Mouse (Mus musculus) layer of hippocampus, postnatal 36 days (tissue): Measurements from ENCODE around the gene Ankrd22. TPM values are rescaled to one million over a fixed set of nuclear protein-coding genes. Genes with fewer than 3 reads are reported as not detected.

Source experiments
- DNase-seq, 2 experiments: peaks; one replicate each; pipeline ENCODE4 v3.0.0; 2022
- total RNA-seq, 2 experiments: library from RNA; stranded (reverse); gene quantifications; 2 replicates each; pipeline ENCODE4 v1.2.3; 2021

Gene Ankrd22
- total RNA-seq, 2 experiments from 2014 or later, result not detected

DNA sequence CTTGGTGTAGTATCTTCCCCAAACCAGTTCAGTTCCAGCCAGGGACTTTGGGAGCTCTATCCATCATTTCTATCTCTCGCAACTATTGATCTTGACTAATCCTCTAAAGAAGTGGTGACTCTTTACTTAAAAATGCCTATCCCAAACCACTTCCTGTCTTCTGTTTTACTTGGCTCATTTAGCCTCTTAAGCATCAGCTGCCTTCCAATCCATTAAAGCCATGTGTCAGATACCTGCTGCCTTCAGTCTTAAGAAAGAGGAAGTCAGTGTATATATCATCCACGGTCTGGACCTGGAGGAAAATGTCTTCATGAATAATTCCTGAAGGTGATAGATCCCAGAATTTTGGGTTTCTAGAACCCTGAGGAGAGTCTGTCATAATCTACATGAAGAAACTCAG, 14.5 kb upstream of the Ankrd22 start:
- no peak for DNase-seq

DNA sequence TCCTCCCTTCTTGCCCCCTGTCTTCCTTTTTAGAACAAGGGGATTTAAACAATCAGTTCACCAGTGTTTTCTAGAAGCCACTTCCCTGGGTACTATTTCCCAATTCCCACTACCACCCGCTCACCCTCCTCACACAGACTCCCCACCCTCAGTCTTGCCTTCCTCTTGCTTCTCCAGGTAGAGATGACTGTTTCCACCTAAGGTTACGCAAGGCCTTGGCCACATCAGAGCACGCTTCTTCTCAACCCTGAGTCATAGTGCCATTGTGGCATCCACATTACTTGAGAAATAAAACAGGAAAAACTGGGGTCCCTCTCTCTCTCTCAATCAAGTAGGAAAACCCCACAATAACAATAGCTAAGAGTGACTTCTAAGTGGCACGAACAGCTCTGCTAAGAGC, 13.3 kb upstream of the Ankrd22 start:
- no peak for DNase-seq

DNA sequence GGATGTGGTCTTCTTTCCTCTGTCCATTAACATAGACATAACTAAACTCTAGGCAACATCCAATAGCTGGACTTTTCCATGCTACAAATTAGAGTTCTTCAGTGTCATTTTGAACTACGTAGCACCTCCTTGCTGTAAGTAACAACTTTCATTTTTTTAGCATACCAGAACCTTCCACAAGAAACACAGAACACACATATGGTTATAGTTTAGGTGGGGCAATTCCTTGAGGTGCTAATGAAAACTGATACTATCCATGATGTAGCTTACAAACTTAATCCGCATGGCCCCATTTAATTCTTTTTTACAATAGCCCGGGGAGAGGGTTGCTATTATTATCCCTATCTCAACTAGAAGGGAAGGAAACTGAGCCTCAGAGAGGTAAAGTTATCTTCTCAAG, 8.2 kb upstream of the Ankrd22 start:
- no peak for DNase-seq

DNA sequence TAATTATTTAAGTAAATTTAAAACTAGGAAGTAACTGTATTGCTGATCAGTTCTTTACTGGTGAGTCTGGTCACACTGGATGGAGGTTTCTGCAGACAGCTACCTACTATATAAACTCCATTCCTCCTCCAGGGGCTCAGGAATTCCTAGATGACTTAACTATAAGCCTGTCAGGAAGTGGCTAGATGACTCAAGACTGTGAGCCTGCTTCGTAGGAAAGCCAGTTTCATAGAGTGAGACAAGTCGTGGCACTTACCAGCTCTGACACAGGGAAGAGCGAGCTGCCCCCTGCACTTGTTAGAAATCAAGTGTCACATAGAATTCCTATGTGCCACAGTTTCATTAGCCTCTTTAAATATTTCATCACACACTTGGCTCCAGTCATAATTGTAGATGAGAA, 5.3 kb upstream of the Ankrd22 start:
- DNase-seq, result no peak

DNA sequence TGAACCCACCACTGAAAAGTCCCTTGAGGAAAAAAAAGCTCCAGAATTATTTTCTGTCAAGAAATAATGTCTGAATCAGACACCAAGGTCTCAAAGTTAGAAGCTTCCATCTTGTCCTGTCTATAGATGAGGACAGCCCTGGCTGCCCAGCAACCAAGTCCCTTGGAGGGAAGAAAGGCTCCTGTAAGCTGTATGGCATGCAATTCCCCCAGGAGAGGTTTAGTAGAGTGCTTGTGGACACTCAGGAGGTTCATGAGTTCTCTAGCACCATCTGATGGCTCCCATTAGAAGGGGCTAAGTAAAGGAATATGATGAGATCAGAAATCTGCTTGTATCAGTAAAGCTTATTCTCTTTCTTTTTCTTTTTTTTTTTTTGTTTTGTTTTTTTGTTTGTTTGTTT, 3.3 kb upstream of the Ankrd22 start:
- no peak for DNase-seq

DNA sequence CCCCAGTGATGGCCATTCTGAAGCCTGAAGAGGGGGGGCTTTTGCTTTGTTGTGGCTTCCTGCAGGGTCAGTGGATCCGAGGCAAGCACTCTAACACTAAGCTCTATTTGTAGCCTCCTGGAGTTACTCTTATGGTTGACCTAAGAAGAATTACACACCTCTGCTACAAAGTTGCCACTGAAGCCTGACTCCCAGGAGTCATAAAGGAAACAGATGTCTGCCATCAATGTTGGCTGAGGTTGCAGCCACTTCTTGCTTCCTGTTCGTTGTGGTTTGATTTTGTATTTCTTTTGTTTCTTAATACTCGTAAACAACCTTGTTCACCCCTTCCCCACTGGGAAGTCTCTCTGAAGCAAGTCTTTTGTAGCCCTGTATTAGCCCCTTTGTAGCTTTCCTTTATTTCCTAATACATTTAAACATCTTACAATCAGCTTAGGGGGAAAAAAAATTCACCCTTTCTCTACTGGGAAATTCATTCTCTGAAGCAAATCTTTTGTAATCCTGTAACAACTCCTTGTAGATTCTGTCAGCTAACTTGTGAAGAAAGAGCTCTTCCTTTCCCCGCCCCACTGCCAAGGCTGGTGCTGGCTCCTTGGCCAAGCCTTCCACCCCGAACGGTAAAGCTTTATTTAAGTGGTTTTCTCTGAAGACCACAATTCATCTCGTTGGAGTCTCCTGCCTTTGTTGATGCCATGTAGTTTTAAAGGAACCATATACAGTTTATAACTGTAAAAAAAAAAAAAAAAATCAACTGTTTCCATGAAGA, 2.2 kb upstream of the Ankrd22 start:
- DNase-seq, result no peak

DNA sequence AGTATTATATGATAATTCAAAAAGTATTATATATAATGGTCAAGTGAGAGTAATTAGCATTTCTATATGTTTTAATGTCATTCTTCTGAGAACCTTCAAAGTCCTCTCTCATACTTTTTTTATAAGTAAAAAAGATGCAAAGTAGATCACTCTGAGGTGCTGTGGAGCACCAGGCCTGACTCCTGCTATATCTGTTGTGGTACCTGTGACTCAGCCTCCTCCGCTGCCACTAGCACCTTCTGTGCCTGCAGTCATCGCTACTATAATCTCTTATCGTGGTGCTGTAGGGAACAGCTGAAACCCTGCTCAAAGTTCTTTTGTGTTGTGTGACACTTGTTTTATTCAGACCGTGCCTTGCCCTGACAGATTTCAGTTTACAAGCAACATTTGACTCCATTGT, 533 bp upstream of the Ankrd22 start:
- no peak for DNase-seq

DNA sequence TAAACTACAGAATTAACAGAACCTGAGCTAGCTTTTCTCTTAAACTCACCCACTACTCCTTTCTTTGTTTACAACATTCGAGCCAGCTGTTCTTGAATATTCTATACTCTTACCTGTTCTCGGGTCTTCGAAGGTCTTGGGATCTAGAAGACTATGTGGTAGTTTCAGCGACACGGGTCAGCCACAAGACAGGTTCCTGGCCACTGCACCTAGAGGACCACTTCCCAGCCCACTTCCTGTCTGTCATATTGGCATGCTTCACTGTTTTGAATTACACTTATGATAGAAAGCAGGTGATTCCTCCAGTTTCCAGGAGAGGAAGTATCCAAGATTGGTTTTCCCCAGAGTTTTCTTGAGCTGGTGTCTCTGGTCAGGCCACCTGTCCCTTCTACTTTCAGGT, 3.2 kb downstream of the Ankrd22 start:
- DNase-seq, result no peak

DNA sequence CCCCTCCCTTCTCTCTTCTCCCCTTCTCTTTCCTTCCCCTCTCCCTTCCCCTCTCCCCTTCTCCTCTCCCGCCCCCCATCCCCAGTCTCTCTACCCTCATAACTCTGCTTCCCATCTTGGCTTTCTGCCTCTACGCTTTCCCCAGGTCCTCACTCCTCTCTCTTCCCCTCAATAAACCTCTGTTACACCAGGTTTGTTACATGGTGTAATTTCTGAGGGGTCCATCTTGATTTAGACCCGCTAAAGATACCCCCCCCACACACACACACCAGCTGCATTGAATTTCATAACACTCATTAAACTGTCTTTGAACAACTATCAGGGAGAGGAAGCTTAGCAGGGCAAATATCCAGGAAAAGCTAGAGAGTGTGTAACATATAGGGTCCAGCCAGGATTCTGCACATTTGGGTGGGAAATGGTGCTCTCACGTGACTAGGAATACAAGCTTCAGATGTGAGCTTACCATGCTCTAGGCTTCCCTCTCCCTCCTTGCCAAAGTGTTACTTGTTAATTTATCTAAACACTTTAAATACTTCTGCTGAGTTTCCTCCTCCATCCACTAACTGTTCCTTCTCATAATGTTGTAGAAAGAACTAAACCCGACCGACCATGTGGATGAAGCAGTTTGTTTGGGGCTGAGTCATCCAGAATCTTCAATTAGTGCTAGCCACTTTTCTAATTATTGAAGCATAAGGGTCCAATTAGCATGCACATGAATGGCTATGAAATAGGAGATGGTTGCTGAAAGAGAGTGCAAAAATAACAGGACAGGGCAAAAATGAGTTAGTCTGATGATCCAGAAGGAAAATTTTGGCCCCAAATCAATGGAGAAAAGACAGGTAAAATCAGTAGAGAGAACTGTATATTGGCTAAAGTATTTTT, 12.3 kb downstream of the Ankrd22 start:
- no peak for DNase-seq

DNA sequence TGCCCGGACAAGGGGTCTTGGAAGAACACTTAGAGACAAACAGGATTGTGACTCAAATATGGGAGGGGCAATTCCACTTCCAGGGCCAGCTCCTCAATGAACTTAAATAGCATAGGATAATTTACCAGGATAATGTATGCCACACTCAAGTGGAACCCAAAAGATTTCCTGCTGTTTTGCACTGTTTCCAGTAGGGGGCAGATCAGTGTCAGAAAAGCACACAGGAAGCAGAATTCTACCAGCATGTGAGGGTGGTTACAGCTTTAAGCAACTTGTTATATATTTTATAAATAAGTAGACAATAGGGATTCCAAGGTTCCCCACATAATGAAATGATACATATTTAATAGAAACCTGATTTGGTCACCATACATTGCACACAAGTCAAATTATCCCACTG, 13.9 kb downstream of the Ankrd22 start:
- DNase-seq, result peak in 1 of 2 experiments; percentile 3

DNA sequence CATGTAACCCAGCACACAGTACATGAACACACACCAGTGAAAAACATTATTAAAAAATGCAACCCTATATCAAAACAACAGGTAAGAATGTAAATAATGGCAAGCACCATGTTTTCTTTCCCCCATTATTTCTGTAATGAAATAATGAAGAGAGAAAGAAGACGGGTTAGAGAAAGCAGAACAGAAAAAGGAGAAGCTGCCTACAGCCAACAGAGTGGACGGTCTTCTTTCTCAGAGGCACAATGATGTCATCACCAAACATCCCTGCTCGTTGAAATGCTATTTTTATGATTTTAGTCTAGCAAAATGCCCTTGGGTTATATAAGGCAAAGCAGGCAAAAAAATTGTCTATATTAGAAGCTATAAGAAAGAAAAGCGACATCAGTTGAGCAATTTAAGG, 17.4 kb downstream of the Ankrd22 start:
- DNase-seq, result no peak

DNA sequence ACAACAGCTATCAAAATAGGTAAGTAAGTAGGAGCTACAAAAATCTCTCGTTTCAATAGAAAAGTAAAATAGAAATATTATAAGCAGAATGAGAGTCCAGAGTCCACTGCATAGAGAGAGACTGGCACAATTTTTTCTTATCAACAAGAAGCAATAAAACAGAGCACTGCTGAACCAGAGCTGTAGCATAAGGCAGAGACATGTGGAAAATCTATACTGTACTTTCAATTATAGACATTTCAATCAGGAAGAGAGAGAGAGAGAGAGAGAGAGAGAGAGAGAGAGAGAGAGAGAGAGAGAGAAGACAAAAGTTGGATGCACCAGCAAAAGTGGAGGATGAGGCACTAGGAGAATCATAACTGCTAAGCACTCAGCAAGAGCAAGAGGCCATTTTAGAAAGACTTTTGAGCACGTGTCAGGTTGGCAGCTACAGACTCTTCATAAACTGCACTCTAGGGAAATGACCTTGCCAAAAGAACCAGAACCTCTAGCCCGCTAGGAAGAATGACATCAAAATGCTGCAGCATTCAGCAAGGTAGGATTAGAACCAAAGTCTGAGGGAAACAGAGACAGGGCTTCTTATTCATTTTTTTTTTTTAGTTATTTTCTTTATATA, 26.3 kb downstream of the Ankrd22 start:
- DNase-seq, result no peak

DNA sequence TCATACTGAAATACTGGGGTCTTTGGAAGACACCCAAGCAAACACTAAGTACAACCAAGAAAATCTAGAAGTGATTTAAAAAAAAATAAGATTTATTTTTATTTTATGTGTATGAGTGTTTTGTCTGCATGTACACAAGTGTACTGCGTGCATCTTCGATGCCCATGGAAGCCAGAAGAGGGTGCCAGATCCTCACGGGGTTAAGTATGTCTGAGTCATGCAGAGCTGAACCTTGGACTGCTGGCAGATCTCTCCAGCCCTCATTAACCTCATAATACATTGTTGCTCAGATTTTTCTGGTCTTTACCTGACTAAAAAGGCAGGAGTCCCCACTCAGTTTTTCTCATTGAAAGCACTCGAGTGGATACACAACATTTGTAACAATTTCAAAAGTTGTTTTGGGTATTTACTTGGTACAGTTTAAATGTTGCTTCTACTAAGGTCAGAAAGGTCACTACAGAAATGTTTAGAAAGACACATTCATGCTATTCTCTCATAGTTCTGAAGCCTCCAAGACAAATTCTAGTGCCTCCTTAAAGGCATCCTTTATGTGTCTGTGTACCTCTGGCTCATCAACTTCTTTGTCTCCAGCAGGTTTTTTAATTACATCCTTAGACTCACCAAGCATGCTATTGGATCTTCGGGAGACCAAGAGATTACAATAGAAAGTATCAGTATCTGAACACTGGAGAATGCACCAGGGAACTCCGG, 27.0 kb downstream of the Ankrd22 start:
- no peak for DNase-seq

DNA sequence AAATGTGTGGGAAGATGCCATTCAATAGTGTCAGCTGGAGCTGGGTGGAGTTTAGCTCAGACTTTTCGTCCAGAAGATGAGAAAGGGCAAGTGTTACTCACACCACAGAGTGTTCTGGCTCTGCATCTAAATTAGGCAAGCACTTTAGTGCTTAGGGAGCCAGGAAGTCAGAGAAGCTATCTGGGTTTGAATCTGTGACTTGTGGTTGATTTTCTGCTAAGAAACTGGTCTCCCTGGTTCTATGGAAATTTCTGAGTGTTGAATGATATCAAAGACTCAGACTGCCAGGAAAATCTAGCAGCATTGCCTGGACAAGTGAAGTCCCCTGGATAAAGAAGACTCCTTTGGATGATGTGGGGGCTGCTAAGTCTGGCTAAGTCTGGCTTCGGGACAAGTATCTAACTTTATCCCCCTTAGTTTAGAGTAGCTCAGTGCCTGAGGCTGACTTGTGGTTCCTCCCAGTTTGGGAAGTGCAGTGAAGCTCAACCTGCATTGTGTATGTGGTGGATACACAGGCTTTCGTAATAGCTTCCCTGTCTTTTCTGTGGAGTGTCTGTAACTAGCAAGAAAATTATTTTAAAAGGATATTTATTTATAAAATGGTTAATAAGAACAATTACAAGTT, 45.6 kb downstream of the Ankrd22 start:
- DNase-seq, result no peak

DNA sequence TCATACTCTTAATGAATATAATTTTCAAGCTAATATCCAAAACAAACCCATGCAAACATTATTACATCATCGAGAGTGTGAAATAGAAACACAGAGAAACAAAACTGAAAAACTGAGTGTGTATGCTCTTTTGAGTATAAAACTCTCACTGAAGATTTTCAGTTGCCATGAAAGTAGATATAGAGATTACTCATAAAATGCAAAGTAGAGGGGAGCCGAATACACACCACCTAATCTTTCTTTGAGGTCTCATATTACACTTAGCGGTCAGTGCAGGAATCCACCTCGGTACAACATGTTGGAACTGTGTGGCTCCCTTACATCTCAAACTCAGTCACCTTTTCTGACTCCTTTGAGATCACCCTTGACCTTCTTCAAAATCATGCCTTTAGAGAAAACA, 46.2 kb downstream of the Ankrd22 start:
- no peak for DNase-seq

DNA sequence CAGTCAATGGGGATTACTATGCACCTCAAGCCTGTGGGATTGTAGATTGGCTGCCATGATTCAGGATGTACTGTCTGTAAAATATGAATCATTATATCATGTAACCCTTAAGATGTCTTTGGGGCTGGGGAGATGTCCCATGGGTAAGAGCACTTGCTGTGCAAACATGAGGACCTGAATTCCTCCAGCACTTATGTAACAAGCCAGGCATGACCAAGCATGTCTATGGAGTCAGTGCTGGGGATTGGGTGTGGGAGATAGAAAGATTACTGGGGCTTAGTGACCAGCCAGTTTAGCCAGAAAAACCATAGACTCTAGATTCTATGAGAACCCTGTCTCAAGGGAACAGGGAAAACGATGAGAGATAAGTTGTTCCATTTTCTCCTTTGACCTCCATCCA, 46.8 kb downstream of the Ankrd22 start:
- DNase-seq, result no peak

DNA sequence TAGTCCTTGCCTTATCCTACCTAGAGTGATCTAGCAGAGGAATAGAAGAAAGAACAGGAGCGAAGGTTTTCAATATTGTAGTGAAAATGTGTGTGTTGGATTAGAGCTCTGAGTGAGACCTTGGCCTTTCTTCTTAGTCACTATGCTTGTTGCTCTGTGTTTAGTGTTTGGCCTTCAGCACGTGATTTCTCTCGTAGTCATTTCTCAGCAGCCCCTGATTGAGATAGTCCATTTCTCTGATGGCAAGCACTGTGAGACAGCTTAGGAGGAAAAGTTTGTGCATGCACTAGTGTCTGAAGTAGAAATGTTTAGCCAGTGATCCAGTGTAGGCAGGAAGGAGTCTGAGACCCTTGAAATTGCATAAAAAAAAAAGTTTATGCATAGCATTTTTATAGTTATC, 61.0 kb downstream of the Ankrd22 start:
- DNase-seq, result no peak

DNA sequence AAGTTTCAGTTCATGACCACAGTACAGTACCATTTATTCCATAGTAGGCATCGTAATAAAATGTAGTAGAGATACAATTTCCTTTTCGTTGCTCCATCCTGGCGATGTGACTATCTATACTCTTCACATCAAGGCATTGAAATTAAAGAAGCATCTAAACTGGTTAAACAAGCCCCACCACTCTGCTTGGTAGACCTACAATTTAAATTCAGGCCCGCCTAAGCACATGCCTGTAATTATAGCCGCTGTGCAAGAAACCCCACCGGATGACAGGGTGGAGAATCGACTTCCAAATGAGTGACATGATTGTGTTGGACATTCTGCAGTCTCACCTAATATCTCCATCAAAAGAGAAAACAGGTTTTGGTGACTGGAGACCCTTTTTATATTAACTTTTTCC, 64.0 kb downstream of the Ankrd22 start:
- no peak for DNase-seq

DNA sequence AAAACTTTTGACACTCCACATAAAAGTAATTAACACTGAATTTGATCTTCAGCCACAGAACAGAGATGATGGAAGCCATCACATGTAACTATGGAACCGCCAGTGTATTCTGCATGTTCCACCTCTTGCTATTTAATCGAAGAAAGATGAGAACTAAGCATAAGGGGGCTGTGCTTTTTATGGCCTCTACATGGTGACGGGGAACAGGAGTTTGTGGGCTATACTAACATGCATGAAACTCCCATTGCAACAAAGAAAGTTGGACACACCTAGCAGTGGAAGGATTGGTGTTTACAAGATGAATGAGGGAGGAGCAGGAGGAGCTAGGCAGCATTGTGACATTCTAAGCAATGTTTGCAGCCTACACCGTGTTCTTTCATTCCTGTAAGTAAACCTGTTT, 65.2 kb downstream of the Ankrd22 start, which contains the start of gene Lipm:
Lipm (plus strand) TSS at position 301 of the 400 bp plus-strand sequence.
- no peak for DNase-seq

DNA sequence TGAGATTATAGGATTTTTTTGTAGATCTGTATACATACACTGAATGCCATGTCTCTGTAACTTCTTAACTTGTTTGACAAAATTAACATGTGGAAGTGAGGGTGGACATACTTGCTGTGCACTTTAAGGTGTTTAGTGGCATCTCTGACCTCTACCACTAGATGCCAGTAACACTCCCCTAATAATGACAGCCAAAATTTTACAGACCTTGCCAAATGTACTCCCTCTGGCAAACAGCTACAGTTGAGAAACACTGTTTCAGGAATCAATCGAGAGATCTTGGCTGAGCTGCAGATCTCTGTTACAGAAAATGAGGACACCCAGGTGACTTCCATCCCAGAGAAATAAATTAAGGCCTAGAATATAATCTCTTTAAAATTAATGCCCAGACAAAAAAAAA, 69.6 kb downstream of the Ankrd22 start:
- no peak for DNase-seq

DNA sequence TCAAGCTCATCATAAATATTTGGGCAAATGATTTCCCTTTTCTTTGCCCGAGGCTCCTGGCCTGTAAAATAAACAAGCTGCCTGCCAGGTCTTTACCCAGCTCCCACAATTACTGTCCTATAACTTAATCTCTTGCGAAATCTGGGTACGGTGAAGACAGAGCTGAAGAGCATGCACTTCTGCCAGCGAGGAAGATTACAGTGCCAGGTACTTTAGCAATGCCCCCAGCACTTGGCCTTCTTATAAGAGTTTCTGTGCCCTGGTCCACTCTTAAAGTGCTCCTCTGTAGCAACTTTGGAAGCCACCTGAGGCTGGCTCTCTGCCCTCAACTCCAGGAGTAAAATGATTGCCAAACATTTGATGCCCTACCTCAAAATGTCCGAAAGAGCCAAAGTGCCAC, 70.5 kb downstream of the Ankrd22 start:
- no peak for DNase-seq

DNA sequence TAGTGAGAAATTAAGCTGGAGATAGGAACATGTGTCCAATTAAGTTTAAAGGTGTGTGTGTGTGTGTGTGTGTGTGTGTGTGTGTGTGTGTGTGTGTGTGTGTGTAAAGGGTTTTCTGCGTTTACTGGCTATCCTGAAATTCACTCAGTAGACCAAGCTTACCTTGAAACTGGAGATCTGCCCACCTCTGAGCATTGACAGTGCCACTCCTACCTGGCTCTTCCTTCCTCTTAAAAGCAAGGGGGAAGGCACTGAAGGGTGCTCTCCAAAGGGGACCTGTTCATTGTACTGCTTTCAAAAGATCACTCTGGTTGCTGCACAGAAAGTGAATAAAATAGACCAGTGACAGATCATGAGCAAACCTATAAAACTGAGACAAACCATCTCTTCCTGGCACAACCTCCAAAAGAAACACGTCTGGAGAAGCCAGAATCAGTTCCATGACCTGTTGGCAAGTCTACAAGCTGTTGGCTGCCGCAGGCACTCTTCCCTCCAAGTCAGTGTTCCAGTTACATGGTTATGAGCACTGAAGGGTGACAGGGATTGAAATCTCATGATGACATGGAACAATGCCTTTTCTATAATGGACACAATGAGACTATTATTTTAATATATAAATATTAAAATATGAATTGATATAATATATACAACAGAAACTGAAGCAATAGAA, 76.7 kb downstream of the Ankrd22 start:
- DNase-seq, result no peak
